In the genomic region with DNA sequence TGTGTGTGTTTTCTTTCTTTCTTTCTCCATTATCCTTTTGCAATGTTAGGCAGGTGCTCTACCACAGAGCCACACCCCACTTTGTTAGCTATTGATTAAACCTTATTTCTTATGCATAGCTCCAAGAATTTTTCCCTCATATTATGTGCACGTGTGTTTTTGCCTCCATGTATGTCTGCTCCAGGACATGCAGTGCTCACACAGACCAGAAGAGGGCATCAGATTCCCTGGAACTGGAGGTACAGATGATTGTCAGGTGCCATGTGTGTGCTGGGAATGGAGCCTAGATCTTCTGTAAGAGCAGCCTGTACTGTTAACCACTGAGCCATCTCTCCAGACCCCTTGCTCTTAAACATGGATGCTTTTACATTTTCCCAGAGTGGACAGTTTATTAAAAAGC, we compare ENCODE assay signal across 21 mouse cellular contexts.
A peak's percentile ranks its signal among the peaks of the same experiment; 100 is the strongest.
DNase-seq lines count a peak whose midpoint lies in the region; ATAC-seq and TF ChIP-seq lines count a peak whose summit lies in the region.
"Had no signal": no experiment of that assay in that cellular context is flagged by ENCODE, and none has a peak within 500 bp of the region (broad histone marks: within the 10 kb centered on the region; RNA-seq: fewer than 3 reads in every experiment).

No protein-coding gene starts in this region.

- H3K9ac ChIP-seq in kidney, embryonic 15.5 days: no peak overlapping the region
- no peak overlapping the region for H3K9ac ChIP-seq in midbrain, postnatal 0 days (replicated peaks; ENCODE audit: low read length, poor library complexity, severe bottlenecking)
- no peak overlapping the region for H3K9ac ChIP-seq in midbrain, embryonic 14.5 days (replicated peaks; ENCODE audit: low read length)
- H3K9ac ChIP-seq in MEL (ENCODE audit: control insufficient read depth, low read depth, low read length, poor library complexity, severe bottlenecking): no peak overlapping the region
- no peak overlapping the region for H3K9ac ChIP-seq in stomach, postnatal 0 days (ENCODE audit: low read length)
- H3K9ac ChIP-seq: embryonic facial prominence, embryonic 13.5 days; forebrain, embryonic 15.5 days; hindbrain, embryonic 14.5 days; intestine, embryonic 15.5 days; liver, embryonic 12.5 days; lung, embryonic 15.5 days; midbrain, embryonic 13.5 days had no signal

- 86% methylated on average over 1 of the region's 1 CpGs for WGBS in kidney, adult 2 months
- 87% methylated on average over 1 of the region's 1 CpGs for WGBS in kidney, embryonic 15.5 days
- 88% methylated on average over 1 of the region's 1 CpGs for WGBS in midbrain, postnatal 0 days
- 67% methylated on average over 1 of the region's 1 CpGs for WGBS in midbrain, embryonic 14.5 days
- 91% methylated on average over 1 of the region's 1 CpGs for WGBS in stomach, postnatal 0 days

- DNase-seq in kidney, adult 2 months: peak; percentile 4
- DNase-seq in midbrain, postnatal 0 days (ENCODE audit: low spot score): no peak
- DNase-seq in midbrain, embryonic 14.5 days: no peak
- DNase-seq in MEL (ENCODE audit: low read depth, low spot score): peak; percentile 1
- DNase-seq in stomach, postnatal 0 days (ENCODE audit: low spot score): no peak
- DNase-seq: cerebellum, adult 9-11 months; kidney, postnatal 14 days; right cerebral cortex, postnatal 14 days; spleen, adult 18-20 months had no signal

- TF ChIP-seq EP300 in MEL (IDR thresholded peaks at IDR 0.05; ENCODE audit: low read depth in 1 of 2, low read length in 2 of 2): no peak
- no peak for TF ChIP-seq EP300 in stomach, postnatal 0 days (optimal IDR thresholded peaks at IDR 0.05)

- no peaks in the 10 kb centered on the region for H3K79me2 ChIP-seq in MEL (ENCODE audit: control insufficient read depth, insufficient read depth, low read length, poor library complexity)

- peak; percentile 33; the same call in 1 of the 2 replicates for TF ChIP-seq CTCF in kidney, adult 2 months (conservative IDR thresholded peaks at IDR 0.05; ENCODE audit: insufficient read depth, insufficient read length, low read depth, low read length)
- peak; percentile 47 for TF ChIP-seq CTCF in midbrain, postnatal 0 days (IDR thresholded peaks at IDR 0.05)
- TF ChIP-seq CTCF in MEL (IDR thresholded peaks at IDR 0.05 in 2 of 3, conservative IDR thresholded peaks at IDR 0.05 in 1 of 3; ENCODE audit: control insufficient read depth in 1 of 3, insufficient read depth in 1 of 3, low read depth in 2 of 3, low read length in 3 of 3, poor library complexity in 1 of 3, severe bottlenecking in 1 of 3): no peak
- TF ChIP-seq CTCF in stomach, postnatal 0 days (IDR thresholded peaks at IDR 0.05; ENCODE audit: low read depth): peak; percentile 49

- no peak overlapping the region for H3K27ac ChIP-seq in kidney, adult 2 months (ENCODE audit: insufficient read depth, low read depth, low read length)
- H3K27ac ChIP-seq in kidney, embryonic 15.5 days: no peak overlapping the region
- H3K27ac ChIP-seq in midbrain, postnatal 0 days (ENCODE audit: low read depth, low read length): no peak overlapping the region
- no peak overlapping the region for H3K27ac ChIP-seq in midbrain, embryonic 14.5 days (replicated peaks; ENCODE audit: low read depth, low read length)
- H3K27ac ChIP-seq in MEL (ENCODE audit: control insufficient read depth, low read depth, low read length): no peak overlapping the region
- H3K27ac ChIP-seq in stomach, postnatal 0 days (replicated peaks): no peak overlapping the region
- H3K27ac ChIP-seq: embryonic facial prominence, embryonic 13.5 days; forebrain, embryonic 15.5 days; hindbrain, embryonic 14.5 days; intestine, embryonic 15.5 days; liver, embryonic 12.5 days; lung, embryonic 15.5 days; midbrain, embryonic 13.5 days had no signal

- no peaks in the 10 kb centered on the region for H3K4me1 ChIP-seq in kidney, adult 2 months (ENCODE audit: control insufficient read depth, insufficient read depth, low read length)
- H3K4me1 ChIP-seq in kidney, embryonic 15.5 days: peaks cover 5% of the 10 kb centered on the region; the same call in 1 of the 2 replicates
- H3K4me1 ChIP-seq in midbrain, postnatal 0 days (ENCODE audit: insufficient read depth, low read length): no peaks in the 10 kb centered on the region
- H3K4me1 ChIP-seq in midbrain, embryonic 14.5 days (ENCODE audit: control insufficient read depth, insufficient read depth, low read length): no peaks in the 10 kb centered on the region; the same call in 1 of the 2 replicates
- H3K4me1 ChIP-seq in MEL (ENCODE audit: control insufficient read depth in 1 of 2, insufficient read depth in 2 of 2, low read length in 2 of 2): no peaks in the 10 kb centered on the region
- no peaks in the 10 kb centered on the region for H3K4me1 ChIP-seq in stomach, postnatal 0 days (replicated peaks; ENCODE audit: control insufficient read depth, insufficient read depth)
- H3K4me1 ChIP-seq: intestine, embryonic 15.5 days; liver, embryonic 12.5 days; lung, embryonic 15.5 days had no signal

- no peak for TF ChIP-seq POLR2A in kidney, adult 2 months (IDR thresholded peaks at IDR 0.05; ENCODE audit: low read depth, low read length)
- TF ChIP-seq POLR2A in MEL (IDR thresholded peaks at IDR 0.05; ENCODE audit: control insufficient read depth in 1 of 2, insufficient read depth in 1 of 2, low read depth in 1 of 2, low read length in 2 of 2, poor library complexity in 1 of 2): no peak

- no peak for ATAC-seq in kidney, embryonic 15.5 days (replicated peaks; ENCODE audit: low FRiP score)
- ATAC-seq in midbrain, postnatal 0 days (ENCODE audit: low FRiP score): no peak
- ATAC-seq in midbrain, embryonic 14.5 days (ENCODE audit: low FRiP score, low TSS enrichment): no peak
- ATAC-seq in stomach, postnatal 0 days (ENCODE audit: low FRiP score, low TSS enrichment): no peak
- ATAC-seq in megakaryocyte progenitor cell, adult 5-6 weeks (replicated peaks; ENCODE audit: poor library complexity): no peak
- ATAC-seq: forebrain, embryonic 15.5 days; intestine, embryonic 15.5 days; liver, embryonic 12.5 days; midbrain, embryonic 13.5 days had no signal

- H3K9me3 ChIP-seq in kidney, embryonic 15.5 days (replicated peaks): no peaks in the 10 kb centered on the region
- H3K9me3 ChIP-seq in midbrain, postnatal 0 days (ENCODE audit: low read length): no peaks in the 10 kb centered on the region
- H3K9me3 ChIP-seq in midbrain, embryonic 14.5 days (ENCODE audit: control insufficient read depth, low read length): no peaks in the 10 kb centered on the region
- H3K9me3 ChIP-seq in MEL (replicated peaks; ENCODE audit: insufficient read depth, low read length): no peaks in the 10 kb centered on the region
- no peaks in the 10 kb centered on the region for H3K9me3 ChIP-seq in stomach, postnatal 0 days (ENCODE audit: control insufficient read depth, low read length)
- H3K9me3 ChIP-seq: embryonic facial prominence, embryonic 13.5 days; forebrain, embryonic 15.5 days; intestine, embryonic 15.5 days; liver, embryonic 12.5 days; lung, embryonic 15.5 days; midbrain, embryonic 13.5 days had no signal

- H3K27me3 ChIP-seq in kidney, adult 2 months (replicated peaks; ENCODE audit: control insufficient read depth, insufficient read depth, low read length): no peaks in the 10 kb centered on the region
- no peaks in the 10 kb centered on the region for H3K27me3 ChIP-seq in kidney, embryonic 15.5 days
- H3K27me3 ChIP-seq in midbrain, postnatal 0 days (ENCODE audit: insufficient read depth, low read length): no peaks in the 10 kb centered on the region
- no peaks in the 10 kb centered on the region for H3K27me3 ChIP-seq in midbrain, embryonic 14.5 days (ENCODE audit: control insufficient read depth, insufficient read depth, low read length)
- H3K27me3 ChIP-seq in MEL (ENCODE audit: control insufficient read depth in 1 of 2, insufficient read depth in 2 of 2, low read length in 2 of 2): no peaks in the 10 kb centered on the region
- H3K27me3 ChIP-seq in stomach, postnatal 0 days (ENCODE audit: control insufficient read depth, insufficient read depth, low read length): no peaks in the 10 kb centered on the region
- H3K27me3 ChIP-seq: forebrain, embryonic 15.5 days; intestine, embryonic 15.5 days; liver, embryonic 12.5 days; lung, embryonic 15.5 days had no signal

- H3K36me3 ChIP-seq in kidney, adult 2 months (ENCODE audit: control insufficient read depth, insufficient read depth, low read length): no peaks in the 10 kb centered on the region
- no peaks in the 10 kb centered on the region for H3K36me3 ChIP-seq in kidney, embryonic 15.5 days
- H3K36me3 ChIP-seq in midbrain, postnatal 0 days (ENCODE audit: insufficient read depth, low read length): no peaks in the 10 kb centered on the region
- H3K36me3 ChIP-seq in midbrain, embryonic 14.5 days (ENCODE audit: control insufficient read depth, insufficient read depth, low read length): no peaks in the 10 kb centered on the region
- no peaks in the 10 kb centered on the region for H3K36me3 ChIP-seq in MEL (ENCODE audit: control insufficient read depth in 1 of 2, insufficient read depth in 2 of 2, low read length in 2 of 2)
- no peaks in the 10 kb centered on the region for H3K36me3 ChIP-seq in stomach, postnatal 0 days (ENCODE audit: control insufficient read depth, insufficient read depth, low read length)
- H3K36me3 ChIP-seq: embryonic facial prominence, embryonic 13.5 days; forebrain, embryonic 15.5 days; G1E; intestine, embryonic 15.5 days; liver, embryonic 12.5 days; lung, embryonic 15.5 days; midbrain, embryonic 13.5 days had no signal

- no peak for TF ChIP-seq RAD21 in MEL (IDR thresholded peaks at IDR 0.05; ENCODE audit: low read depth, low read length)

- no peak overlapping the region for H3K4me3 ChIP-seq in kidney, adult 2 months (ENCODE audit: insufficient read depth, low read depth, low read length)
- H3K4me3 ChIP-seq in kidney, embryonic 15.5 days (replicated peaks): no peak overlapping the region
- no peak overlapping the region for H3K4me3 ChIP-seq in midbrain, postnatal 0 days (ENCODE audit: low read depth, low read length)
- no peak overlapping the region for H3K4me3 ChIP-seq in midbrain, embryonic 14.5 days (replicated peaks; ENCODE audit: low read depth, low read length)
- H3K4me3 ChIP-seq in MEL (ENCODE audit: control insufficient read depth in 1 of 2, insufficient read depth in 1 of 2, low read depth in 2 of 2, low read length in 2 of 2): no peak overlapping the region
- no peak overlapping the region for H3K4me3 ChIP-seq in stomach, postnatal 0 days (ENCODE audit: low read depth, low read length)
- H3K4me3 ChIP-seq: embryonic facial prominence, embryonic 13.5 days; forebrain, embryonic 15.5 days; intestine, embryonic 15.5 days; liver, embryonic 12.5 days; lung, embryonic 15.5 days; midbrain, embryonic 13.5 days; myocyte had no signal

- no peak overlapping the region for H3K4me2 ChIP-seq in kidney, embryonic 15.5 days
- no peak overlapping the region for H3K4me2 ChIP-seq in midbrain, postnatal 0 days (ENCODE audit: low read depth, low read length, poor library complexity, severe bottlenecking)
- H3K4me2 ChIP-seq in midbrain, embryonic 14.5 days (ENCODE audit: low read length): no peak overlapping the region
- H3K4me2 ChIP-seq in stomach, postnatal 0 days (replicated peaks; ENCODE audit: low read depth): no peak overlapping the region
- H3K4me2 ChIP-seq: embryonic facial prominence, embryonic 13.5 days; forebrain, embryonic 15.5 days; heart, embryonic 11.5 days; hindbrain, embryonic 14.5 days; intestine, embryonic 15.5 days; liver, embryonic 12.5 days; lung, embryonic 15.5 days; midbrain, embryonic 13.5 days had no signal

TF ChIP-seq in MEL, 35 proteins besides CTCF, POLR2A, EP300 and RAD21 (continues in another document):
- TF ChIP-seq UBTF (IDR thresholded peaks at IDR 0.05; ENCODE audit: borderline replicate concordance, insufficient read depth, low read depth, low read length): no peak

Comparison
In these comparisons a context has a peak if more than half of its experiments do, and no peak if none do; other contexts are left out.
1. DNase-seq: peak in kidney, adult 2 months (single experiment) and MEL (single experiment); none in midbrain, postnatal 0 days (single experiment), midbrain, embryonic 14.5 days (single experiment) and stomach, postnatal 0 days (single experiment).
2. CTCF ChIP-seq: peak in kidney, adult 2 months (single experiment), midbrain, postnatal 0 days (single experiment) and stomach, postnatal 0 days (single experiment); none in MEL (0 of 3).